Mouse (Mus musculus) lung, postnatal 0 days (tissue): ENCODE data around the gene Slc15a1. TPM values are rescaled to one million over a fixed set of nuclear protein-coding genes. Genes with fewer than 3 reads are reported as not detected.

Experiments
- ATAC-seq: fragments of 200-750 bp; cut with Nextera tagmentation; 2 replicates; pipeline ENCODE4 v1.8.0; 2017; ENCODE audit warnings: moderate library complexity
- DNase-seq: peaks from one replicate; pipeline ENCODE4 v3.0.0-alpha.2; 2016; ENCODE audit warnings: low spot score
- H3K27ac ChIP-seq: fragments of 300-500 bp; sonication (generic); 2 replicates; pipeline ENCODE4 v1.5.1; 2014; ENCODE audit warnings: antibody characterized with exemption, mild to moderate bottlenecking, low read length, mixed read lengths
- H3K27me3 ChIP-seq: fragments of 300-500 bp; sonication (generic); replicated peaks from 2 replicates; pipeline ENCODE4 v1.6.1; 2014; ENCODE audit warnings: low read length, mixed read lengths; ENCODE audit not compliant: insufficient read depth
- H3K36me3 ChIP-seq: fragments of 300-500 bp; sonication (generic); 2 replicates; pipeline ENCODE4 v1.6.1; 2014; ENCODE audit warnings: low read length, mixed read lengths; ENCODE audit not compliant: insufficient read depth
- H3K4me1 ChIP-seq: fragments of 300-500 bp; sonication (generic); 2 replicates; pipeline ENCODE4 v1.6.1; 2014; ENCODE audit warnings: antibody characterized with exemption, low read depth, low read length, mixed read lengths; ENCODE audit not compliant: insufficient read depth
- H3K4me2 ChIP-seq: fragments of 300-500 bp; sonication (generic); replicated peaks from 2 replicates; pipeline ENCODE4 v1.6.1; 2014; ENCODE audit warnings: low read depth, mild to moderate bottlenecking, low read length, moderate library complexity, mixed read lengths
- H3K4me3 ChIP-seq: fragments of 300-500 bp; sonication (generic); 2 replicates; pipeline ENCODE4 v1.5.1; 2014; ENCODE audit warnings: low read depth, low read length
- H3K9ac ChIP-seq: fragments of 300-500 bp; sonication (generic); replicated peaks from 2 replicates; pipeline ENCODE4 v1.6.1; 2014; ENCODE audit warnings: low read depth, mild to moderate bottlenecking
- H3K9me3 ChIP-seq: fragments of 300-500 bp; sonication (generic); 2 replicates; pipeline ENCODE4 v1.6.1; 2016; ENCODE audit warnings: low read length, mixed read lengths
- CTCF ChIP-seq: IDR thresholded peaks from 2 replicates; pipeline ENCODE4 v1.5.1; 2016; ENCODE audit warnings: antibody characterized with exemption, mild to moderate bottlenecking
- EP300 ChIP-seq: IDR thresholded peaks from 2 replicates; pipeline ENCODE4 v1.6.1; 2016; ENCODE audit warnings: antibody characterized with exemption, mild to moderate bottlenecking, control low read depth
- WGBS: fragments of 180-500 bp; shearing (Covaris S2); extraction: QIAGEN DNeasy Blood & Tissue Kit; methylation state at CpG from one replicate; pipeline ENCODE4 v1.1.7; 2014; 5-methylcytosine and 5-hydroxymethylcytosine counted together
- polyA plus RNA-seq: library from polyadenylated mRNA; unstranded; fragments of >200 nt; fragmentation: Nextera tagmentation; extraction: Ambion mirVana; gene quantifications from 2 replicates; pipeline ENCODE4 v1.2.1, GENCODE M21; 2015

Slc15a1 gene
- polyA plus RNA-seq, 1 experiment from 2014 or later: 0.98 TPM

DNA sequence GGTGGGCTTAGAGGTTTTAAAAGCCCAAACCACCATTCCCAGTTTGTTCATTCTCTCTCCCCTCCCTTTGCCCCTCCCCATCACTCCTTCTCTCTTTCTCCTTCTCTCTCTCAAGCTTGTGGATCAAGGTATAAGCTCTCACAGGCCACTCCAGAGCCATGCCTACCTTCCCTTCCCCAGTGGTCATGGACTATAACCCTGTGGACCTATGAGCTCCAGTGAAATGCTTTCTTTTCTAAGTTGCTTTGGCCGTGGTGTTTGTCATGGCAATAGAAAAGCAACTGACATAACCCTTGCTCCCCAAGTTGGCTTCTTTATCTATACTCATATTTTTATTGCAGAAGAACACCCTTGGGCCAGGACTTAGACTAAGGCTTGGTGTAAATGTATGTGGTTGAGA lies 7.3 kb downstream of the Slc15a1 start:
- no peak overlapping the region for H3K4me3 ChIP-seq
- DNase-seq: no peak
- 78% methylated on average over 1 of the region's 1 CpGs for WGBS
- no peaks in the 10 kb centered on the region for H3K27me3 ChIP-seq
- no peak for ATAC-seq
- no peaks in the 10 kb centered on the region for H3K4me1 ChIP-seq
- H3K27ac ChIP-seq: no peak overlapping the region
- TF ChIP-seq CTCF (no peak), EP300 (no peak)
- no peak overlapping the region for H3K4me2 ChIP-seq
- no peak overlapping the region for H3K9ac ChIP-seq
- H3K9me3 ChIP-seq: no peaks in the 10 kb centered on the region
- H3K36me3 ChIP-seq: no peaks in the 10 kb centered on the region

DNA sequence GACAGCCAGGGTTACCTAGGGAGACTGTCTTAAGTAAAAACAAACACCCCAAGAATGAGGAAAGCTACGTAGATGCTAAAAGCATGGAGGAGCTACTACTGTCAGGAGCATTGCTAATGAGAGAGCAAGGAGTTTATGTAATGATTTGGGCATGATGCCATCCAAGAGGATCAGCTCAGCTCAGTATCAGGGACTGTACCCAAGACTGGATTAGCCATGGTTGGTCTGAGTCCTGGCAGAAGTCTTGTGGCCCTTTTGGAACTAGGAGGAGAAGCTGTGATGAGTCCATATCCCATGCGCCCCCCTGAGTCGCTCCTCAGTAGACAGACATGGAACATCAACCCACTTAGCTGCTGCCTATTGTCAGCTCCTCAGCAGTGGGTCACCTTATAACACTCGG lies 9.3 kb downstream of the Slc15a1 start:
- WGBS: 72% methylated on average over 4 of the region's 4 CpGs
- Histone ChIP-seq H3K36me3 (no peaks in the 10 kb centered on the region), H3K9ac (no peak overlapping the region), H3K27me3 (no peaks in the 10 kb centered on the region), H3K4me3 (no peak overlapping the region), H3K27ac (no peak overlapping the region), H3K4me1 (no peaks in the 10 kb centered on the region), H3K9me3 (no peaks in the 10 kb centered on the region), H3K4me2 (no peak overlapping the region)
- ATAC-seq: no peak
- no peak for DNase-seq
- TF ChIP-seq CTCF (no peak), EP300 (no peak)

DNA sequence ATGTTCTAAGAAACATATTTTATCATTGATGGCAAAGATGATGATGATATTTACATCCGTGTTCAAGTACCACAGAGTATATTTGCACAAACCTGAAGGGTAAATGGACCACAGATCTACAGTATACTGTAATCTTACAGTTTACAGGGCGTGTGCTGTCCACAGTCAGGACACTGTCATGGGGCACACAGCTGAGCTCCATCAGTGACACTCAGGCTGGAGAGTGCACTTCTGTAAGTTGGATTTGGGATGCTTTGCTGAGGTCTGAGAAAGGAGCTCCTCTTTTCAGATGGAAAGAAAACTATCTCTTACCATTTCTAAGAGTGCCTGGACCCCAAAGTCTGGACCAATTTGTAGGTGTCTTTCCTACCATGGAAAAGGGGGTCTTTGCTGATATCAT lies 9.9 kb downstream of the Slc15a1 start:
- no peaks in the 10 kb centered on the region for H3K9me3 ChIP-seq
- no peak overlapping the region for H3K4me2 ChIP-seq
- H3K9ac ChIP-seq: no peak overlapping the region
- 35% methylated on average over 2 of the region's 2 CpGs for WGBS
- no peak overlapping the region for H3K27ac ChIP-seq
- no peaks in the 10 kb centered on the region for H3K36me3 ChIP-seq
- no peaks in the 10 kb centered on the region for H3K4me1 ChIP-seq
- no peak overlapping the region for H3K4me3 ChIP-seq
- TF ChIP-seq CTCF: no peak
- TF ChIP-seq EP300: no peak
- H3K27me3 ChIP-seq: no peaks in the 10 kb centered on the region
- ATAC-seq (no peak), DNase-seq (peak; percentile 18)

GRCm38 (mm10) chr14:121494238-121494637 lies 10.8 kb downstream of the Slc15a1 start:
- ATAC-seq (no peak), DNase-seq (no peak)
- no peaks in the 10 kb centered on the region for H3K9me3 ChIP-seq
- H3K27me3 ChIP-seq: no peaks in the 10 kb centered on the region
- H3K4me2 ChIP-seq: no peak overlapping the region
- H3K36me3 ChIP-seq: no peaks in the 10 kb centered on the region
- WGBS: 35% methylated on average over 2 of the region's 2 CpGs
- H3K27ac ChIP-seq: no peak overlapping the region
- no peaks in the 10 kb centered on the region for H3K4me1 ChIP-seq
- no peak overlapping the region for H3K4me3 ChIP-seq
- no peak overlapping the region for H3K9ac ChIP-seq
- TF ChIP-seq EP300 (no peak), CTCF (no peak)

DNA sequence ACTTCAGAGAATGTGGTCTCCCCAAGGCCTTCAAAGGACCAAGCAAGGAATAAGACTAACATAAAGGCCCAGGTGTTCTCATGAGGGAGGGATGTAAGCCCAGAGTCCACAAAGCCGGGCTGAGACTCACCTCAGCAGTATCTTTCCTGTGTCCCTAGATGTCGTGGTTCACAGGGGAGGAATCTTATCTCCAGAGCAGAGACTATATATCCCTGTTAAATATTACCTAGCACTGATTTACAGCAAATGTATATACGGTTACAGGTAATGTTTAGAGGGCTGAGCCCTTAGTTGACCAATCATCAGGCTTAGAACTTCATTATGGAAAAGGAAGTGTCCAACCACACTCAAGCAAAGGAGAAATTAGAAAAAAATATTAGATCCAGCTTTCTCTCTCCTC lies 11.3 kb downstream of the Slc15a1 start:
- 44% methylated on average over 3 of the region's 3 CpGs for WGBS
- Histone ChIP-seq H3K27ac (no peak overlapping the region), H3K4me2 (no peak overlapping the region)

DNA sequence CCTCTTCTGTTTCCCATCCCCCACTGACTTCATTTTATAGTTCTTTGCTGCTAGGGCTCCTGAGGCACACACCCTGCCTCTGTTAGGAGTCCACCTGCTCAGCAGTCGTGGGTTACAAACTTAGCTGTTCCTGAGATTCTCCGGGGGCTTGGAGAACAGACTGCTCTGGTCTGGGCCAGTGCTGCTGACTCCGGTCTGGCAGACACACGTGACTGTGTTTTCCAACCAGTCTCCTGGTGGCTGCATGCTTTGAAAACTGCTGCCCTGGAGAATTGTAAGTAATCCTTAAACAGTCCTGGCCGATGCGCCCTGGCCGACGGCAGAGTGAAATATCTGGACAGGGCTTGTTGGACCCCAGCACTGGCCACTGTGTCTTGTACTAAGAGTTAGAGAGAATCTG lies 12.7 kb downstream of the Slc15a1 start:
- H3K27ac ChIP-seq: no peak overlapping the region
- WGBS: 50% methylated on average over 8 of the region's 8 CpGs
- H3K27me3 ChIP-seq: no peaks in the 10 kb centered on the region
- H3K9me3 ChIP-seq: no peaks in the 10 kb centered on the region
- H3K4me2 ChIP-seq: no peak overlapping the region
- ATAC-seq: no peak
- DNase-seq: no peak
- no peak overlapping the region for H3K9ac ChIP-seq
- no peaks in the 10 kb centered on the region for H3K4me1 ChIP-seq
- H3K36me3 ChIP-seq: no peaks in the 10 kb centered on the region
- H3K4me3 ChIP-seq: no peak overlapping the region
- TF ChIP-seq CTCF: no peak
- TF ChIP-seq EP300: no peak

More for the DNA sequence above, 11.3 kb downstream of the Slc15a1 start:
- no peak for TF ChIP-seq CTCF
- TF ChIP-seq EP300: no peak
- H3K4me1 ChIP-seq: no peaks in the 10 kb centered on the region
- H3K9me3 ChIP-seq: no peaks in the 10 kb centered on the region
- H3K27me3 ChIP-seq: no peaks in the 10 kb centered on the region
- H3K36me3 ChIP-seq: no peaks in the 10 kb centered on the region
- no peak for ATAC-seq
- H3K4me3 ChIP-seq: no peak overlapping the region
- no peak overlapping the region for H3K9ac ChIP-seq
- no peak for DNase-seq

- WGBS: 64% methylated on average over 1 of the region's 1 CpGs
- Histone ChIP-seq H3K4me2 (no peak overlapping the region), H3K9ac (no peak overlapping the region), H3K27me3 (no peaks in the 10 kb centered on the region), H3K36me3 (no peaks in the 10 kb centered on the region), H3K27ac (no peak overlapping the region), H3K9me3 (no peaks in the 10 kb centered on the region), H3K4me1 (no peaks in the 10 kb centered on the region), H3K4me3 (no peak overlapping the region)
- no peak for ATAC-seq
- TF ChIP-seq EP300 (no peak), CTCF (no peak)
- peak; percentile 24 for DNase-seq
Observed at GRCm38 (mm10) chr14:121485722-121486121, 19.3 kb downstream of the Slc15a1 start.
